Mouse (Mus musculus) midbrain, embryonic 11.5 days (tissue): ENCODE measurements around the gene Irf6. TPM values are rescaled to one million over a fixed set of nuclear protein-coding genes. Genes with fewer than 3 reads are reported as not detected.

Experiments
- polyA plus RNA-seq: library from polyadenylated mRNA; unstranded; fragments of >200 nt; fragmentation: Nextera tagmentation; extraction: Ambion mirVana; gene quantifications from 2 replicates; pipeline ENCODE4 v1.2.1, GENCODE M21; 2014

The Irf6 gene
- polyA plus RNA-seq, 1 experiment from 2014 or later = 1.5 TPM

Other genes with a start within 250 kb of the Irf6 start
- gene Syt14, start 117.3 kb upstream of the Irf6 start, polyA plus RNA-seq = 6.3 and 6.4 TPM in 2 replicates
- gene Diexf, start 22.8 kb upstream of the Irf6 start, polyA plus RNA-seq = 8.5 and 10.7 TPM in 2 replicates
- 14.9 and 17.9 TPM in 2 replicates for gene A130010J15Rik, start 14.9 kb downstream of the Irf6 start, polyA plus RNA-seq
- gene Traf3ip3, start 48.6 kb downstream of the Irf6 start, polyA plus RNA-seq = 0.77 and 1.4 TPM in 2 replicates
- 0.11 TPM in 1 of 2 replicates, not detected in the other for gene Lamb3, start 54.6 kb downstream of the Irf6 start, polyA plus RNA-seq
- 0.23 TPM in 1 of 2 replicates, not detected in the other for gene Hsd11b1, start 111.0 kb downstream of the Irf6 start, polyA plus RNA-seq
- gene G0s2, start 120.1 kb downstream of the Irf6 start, polyA plus RNA-seq = 7.9 and 11.4 TPM in 2 replicates
- 17.1 and 20.1 TPM in 2 replicates for gene Camk1g, start 217.2 kb downstream of the Irf6 start, polyA plus RNA-seq